Mouse (Mus musculus): ENCODE data around the gene Gm21887.
A peak's percentile ranks its signal among the peaks of the same experiment; 100 is the strongest.
"Not testable (repeated sequence)": the region's sequence is repeated elsewhere in the genome, so short reads cannot be mapped to it uniquely, and the experiment has no call there.

Gene Gm21887

DNA sequence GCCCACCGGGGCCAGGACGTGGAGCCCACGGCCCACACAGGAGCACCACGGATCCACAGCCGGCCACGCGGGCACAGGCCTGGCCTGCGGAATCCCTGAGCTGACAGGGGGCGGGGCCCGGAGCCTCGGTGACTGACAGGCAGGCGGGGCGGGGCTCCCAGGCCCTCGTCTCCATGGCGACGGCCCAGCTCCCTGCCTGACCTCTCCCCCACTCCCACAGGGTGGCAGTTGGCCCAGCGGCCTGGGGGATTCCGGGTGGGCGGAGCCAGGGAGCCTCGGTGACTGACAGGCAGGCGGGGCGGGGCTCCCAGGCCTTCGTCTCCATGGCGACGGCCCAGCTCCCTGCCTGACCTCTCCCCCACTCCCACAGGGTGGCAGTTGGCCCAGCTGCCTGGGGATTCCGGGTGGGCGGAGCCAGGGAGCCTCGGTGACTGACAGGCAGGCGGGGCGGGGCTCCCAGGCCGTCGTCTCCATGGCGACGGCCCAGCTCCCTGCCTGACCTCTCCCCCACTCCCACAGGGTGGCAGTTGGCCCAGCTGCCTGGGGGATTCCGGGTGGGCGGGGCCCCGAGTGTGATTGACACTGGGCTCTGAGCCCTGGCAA lies 11.5 kb upstream of the Gm21887 start:
- peak; percentile 99 to 100 for DNase-seq (ENCODE audit: low spot score in 2 of 2)

DNA sequence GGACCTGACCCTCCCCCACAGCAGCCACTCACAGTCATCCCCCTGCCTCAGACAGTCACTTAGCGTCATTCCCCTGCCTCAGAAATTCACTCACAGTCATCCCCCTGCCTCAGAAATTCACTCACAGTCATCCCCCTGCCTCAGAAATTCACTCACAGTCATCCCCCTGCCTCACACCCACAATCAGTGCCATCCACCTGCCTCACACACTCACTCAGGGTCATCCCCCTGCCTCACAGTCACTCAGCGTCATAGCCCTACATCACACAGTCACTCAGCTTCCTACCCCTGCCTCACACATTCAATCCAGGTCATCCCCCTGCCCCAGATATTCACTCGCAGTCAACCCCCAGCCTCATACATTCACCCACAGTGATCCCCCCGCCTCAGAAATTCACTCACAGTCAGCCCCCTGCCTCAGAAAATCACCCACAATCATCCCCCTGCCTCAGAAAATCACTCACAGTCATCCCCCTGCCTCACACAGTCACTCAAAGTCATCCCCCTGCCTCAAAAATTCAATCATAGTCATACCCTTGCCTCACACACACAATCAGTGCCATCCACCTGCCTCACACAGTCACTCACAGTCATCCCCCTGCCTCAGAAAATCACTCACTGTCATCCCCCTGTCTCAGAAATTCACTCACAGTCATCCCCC lies 10.8 kb upstream of the Gm21887 start:
- DNase-seq (ENCODE audit: low spot score in 2 of 2), result not testable (repeated sequence)

DNA sequence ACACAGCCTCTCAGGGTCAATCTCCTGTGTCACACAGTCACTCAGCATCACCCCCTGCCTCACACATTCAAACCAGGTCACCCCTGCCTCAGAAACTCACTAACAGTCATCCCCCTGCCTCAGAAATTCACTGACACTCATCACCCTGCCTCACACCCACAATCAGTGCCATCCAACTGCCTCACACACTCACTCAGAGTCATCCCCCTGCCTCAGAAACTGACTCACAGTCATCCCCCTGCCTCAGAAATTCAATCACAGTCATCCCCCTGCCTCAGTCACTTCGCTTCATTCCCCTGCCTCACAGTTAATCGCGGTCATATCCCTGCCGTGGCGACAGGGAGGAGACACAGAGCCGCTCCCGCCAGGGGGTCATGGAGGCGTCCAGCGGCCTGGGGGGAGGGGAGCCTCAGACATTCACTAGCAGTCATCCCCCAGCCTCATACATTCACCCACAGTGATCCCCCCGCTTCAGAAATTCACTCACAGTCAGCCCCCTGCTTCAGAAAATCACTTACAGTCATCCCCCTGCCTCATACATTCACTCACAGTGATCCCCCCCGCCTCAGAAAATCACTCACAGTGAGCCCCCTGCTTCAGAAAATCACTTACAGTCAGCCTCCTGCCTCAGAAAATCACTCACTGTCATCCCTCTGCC lies 10.1 kb upstream of the Gm21887 start:
- DNase-seq (ENCODE audit: low spot score in 2 of 2), result not testable (repeated sequence)

DNA sequence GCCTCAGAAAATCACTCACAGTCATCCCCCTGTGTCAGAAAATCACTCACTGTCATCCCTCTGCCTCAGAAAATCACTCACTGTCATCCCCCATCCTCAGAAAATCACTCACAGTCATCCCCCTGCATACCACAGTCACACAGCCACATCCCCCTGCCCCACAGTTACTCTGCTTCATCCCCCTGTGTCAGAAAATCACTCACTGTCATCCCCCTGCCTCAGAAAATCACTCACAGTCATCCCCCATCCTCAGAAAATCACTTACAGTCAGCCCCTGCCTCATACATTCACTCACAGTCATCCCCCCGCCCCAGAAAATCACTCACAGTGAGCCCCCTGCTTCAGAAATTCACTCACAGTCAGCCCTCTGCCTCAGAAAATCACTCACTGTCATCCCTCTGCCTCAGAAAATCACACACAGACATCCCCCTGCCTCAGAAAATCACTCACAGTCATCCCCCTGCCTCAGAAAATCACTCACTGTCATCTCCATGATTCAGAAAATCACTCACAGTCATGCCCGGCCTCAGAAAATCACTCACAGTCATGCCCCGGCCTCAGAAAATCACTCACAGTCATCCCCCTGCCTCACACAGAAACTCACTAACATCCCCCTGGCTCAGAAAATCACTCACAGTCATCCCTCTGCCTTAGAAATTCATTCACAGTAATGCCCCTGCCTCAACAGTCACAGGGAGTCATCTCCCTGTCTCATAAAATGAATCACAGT lies 9.4 kb upstream of the Gm21887 start:
- not testable (repeated sequence) for DNase-seq (ENCODE audit: low spot score in 2 of 2)

DNA sequence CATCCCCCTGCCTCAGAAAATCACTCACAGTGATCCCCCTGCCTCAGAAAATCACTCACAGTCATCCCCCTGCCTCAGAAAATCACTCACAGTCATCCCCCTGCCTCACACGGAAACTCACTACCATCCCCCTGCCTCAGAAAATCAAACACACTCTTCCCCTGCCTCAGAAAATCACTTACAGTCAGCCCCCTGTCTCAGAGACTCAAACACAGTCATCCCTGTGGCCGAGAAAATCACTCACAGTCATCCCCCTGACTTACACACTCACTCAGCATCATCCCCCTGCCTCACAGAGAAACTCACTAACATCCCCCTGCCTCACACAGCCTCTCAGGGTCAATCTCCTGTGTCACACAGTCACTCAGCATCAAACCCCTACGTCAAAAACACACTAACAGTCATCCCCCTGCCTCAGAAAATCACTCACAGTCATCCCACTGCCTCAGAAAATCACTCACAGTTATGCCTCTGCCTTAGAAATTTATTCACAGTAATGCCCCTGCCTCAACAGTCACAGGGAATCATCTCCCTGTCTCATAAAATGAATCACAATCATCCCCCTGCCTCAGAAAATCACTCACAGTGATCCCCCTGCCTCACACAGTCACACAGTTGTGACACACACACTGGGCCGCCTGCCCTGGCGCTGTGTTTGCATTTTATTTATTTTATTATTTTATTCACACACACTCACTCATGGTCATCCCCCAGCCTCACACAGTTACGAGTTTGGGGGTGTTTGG lies 8.6 kb upstream of the Gm21887 start:
- DNase-seq (ENCODE audit: low spot score in 2 of 2), result not testable (repeated sequence)

DNA sequence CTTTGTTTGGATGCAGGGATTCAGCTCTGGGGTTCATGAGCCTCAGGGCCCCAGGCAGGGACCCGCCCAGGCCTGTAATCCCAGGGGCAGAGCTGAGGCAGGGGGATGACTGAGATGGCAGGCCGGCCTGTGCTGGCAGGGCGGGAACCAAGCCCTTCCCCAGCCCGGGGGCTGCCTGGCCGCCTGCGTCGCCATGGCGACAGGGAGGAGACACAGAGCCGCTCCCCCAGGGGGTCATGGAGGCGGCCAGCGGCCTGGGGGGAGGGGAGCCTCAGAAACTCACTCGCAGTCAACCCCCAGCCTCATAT lies 8.1 kb upstream of the Gm21887 start:
- not testable (repeated sequence) for DNase-seq (ENCODE audit: low spot score in 2 of 2)

DNA sequence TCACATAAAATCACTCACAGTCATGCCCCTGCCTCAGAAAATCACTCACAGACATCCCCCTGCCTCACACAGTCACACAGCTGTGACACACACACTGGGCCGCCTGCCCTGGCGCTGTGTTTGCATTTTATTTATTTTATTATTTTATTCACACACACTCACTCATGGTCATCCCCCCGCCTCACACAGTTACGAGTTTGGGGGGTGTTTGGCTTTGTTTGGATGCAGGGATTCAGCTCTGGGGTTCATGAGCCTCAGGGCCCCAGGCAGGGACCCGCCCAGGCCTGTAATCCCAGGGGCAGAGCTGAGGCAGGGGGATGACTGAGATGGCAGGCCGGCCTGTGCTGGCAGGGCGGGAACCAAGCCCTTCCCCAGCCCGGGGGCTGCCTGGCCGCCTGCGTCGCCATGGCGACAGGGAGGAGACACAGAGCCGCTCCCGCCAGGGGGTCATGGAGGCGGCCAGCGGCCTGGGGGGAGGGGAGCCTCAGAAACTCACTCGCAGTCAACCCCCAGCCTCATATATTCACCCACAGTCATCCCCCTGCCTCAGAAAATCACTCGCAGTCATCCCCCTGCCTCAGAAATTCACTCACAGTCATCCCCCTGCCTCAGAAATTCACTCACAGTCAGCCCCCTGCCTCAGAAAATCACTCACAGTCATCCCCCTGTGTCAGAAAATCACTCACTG lies 6.8 kb upstream of the Gm21887 start:
- DNase-seq (ENCODE audit: low spot score in 2 of 2), result not testable (repeated sequence)

DNA sequence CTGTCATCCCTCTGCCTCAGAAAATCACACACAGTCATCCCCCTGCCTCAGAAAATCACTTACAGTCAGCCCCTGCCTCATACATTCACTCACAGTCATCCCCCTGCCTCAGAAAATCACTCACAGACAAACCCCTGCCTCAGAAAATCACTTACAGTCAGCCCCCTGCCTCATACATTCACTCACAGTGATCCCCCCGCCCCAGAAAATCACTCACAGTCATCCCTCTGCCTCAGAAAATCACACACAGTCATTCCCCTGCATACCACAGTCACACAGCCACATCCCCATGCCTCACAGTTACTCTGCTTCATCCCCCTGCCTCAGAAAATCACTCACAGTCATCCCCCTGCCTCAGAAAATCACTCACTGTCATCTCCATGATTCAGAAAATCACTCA lies 5.9 kb upstream of the Gm21887 start:
- not testable (repeated sequence) for DNase-seq (ENCODE audit: low spot score in 2 of 2)

DNA sequence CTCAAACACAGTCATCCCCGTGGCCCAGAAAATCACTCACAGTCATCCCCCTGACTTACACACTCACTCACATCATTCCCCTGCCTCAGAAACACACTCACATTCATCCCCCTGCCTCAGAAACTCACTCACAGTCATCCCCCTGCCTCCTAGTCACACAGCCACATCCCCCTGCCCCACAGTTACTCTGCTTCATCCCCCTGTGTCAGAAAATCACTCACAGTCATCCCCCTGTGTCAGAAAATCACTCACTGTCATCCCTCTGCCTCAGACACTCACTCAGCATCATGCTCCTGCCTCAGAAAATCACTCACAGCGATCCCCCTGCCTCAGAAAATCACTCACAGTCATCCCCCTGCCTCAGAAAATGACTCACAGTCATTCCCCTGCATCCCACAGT lies 5.2 kb upstream of the Gm21887 start:
- DNase-seq (ENCODE audit: low spot score in 2 of 2), result not testable (repeated sequence)

DNA sequence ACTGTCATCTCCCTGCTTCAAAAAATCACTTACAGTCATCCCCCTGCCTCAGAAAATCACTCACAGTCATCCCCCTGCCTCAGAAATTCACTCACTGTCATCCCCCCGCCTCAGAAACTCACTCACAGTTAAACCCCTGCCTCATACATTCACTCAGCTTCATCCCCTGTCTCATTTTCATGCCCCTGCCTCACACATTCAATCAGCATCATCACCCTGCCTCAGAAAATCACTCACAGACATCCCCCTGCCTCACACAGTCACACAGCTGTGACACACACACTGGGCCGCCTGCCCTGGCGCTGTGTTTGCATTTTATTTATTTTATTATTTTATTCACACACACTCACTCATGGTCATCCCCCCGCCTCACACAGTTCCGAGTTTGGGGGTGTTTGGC lies 4.7 kb upstream of the Gm21887 start:
- DNase-seq (ENCODE audit: low spot score in 2 of 2), result not testable (repeated sequence)

DNA sequence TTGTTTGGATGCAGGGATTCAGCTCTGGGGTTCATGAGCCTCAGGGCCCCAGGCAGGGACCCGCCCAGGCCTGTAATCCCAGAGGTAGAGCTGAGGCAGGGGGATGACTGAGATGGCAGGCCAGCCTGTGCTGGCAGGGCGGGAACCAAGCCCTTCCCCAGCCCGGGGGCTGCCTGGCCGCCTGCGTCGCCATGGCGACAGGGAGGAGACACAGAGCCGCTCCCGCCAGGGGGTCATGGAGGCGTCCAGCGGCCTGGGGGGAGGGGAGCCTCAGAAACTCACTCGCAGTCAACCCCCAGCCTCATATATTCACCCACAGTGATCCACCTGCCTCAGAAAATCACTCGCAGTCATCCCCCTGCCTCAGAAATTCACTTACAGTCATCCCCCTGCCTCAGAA lies 4.3 kb upstream of the Gm21887 start:
- DNase-seq (ENCODE audit: low spot score in 2 of 2), result not testable (repeated sequence)

DNA sequence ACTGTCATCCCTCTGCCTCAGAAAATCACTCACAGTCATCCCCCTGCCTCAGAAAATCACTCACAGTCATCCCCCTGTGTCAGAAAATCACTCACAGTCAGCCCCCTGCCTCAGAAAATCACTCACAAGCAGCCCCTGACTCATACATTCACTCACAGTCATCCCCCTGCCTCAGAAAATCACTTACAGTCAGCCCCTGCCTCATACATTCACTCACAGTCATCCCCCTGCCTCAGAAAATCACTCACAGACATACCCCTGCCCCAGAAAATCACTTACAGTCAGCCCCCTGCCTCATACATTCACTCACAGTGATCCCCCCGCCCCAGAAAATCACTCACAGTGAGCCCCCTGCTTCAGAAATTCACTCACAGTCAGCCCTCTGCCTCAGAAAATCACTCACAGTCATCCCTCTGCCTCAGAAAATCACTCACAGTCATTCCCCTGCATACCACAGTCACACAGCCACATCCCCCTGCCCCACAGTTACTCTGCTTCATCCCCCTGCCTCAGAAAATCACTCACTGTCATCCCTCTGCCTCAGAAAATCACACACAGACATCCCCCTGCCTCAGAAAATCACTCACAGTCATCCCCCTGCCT lies 3.7 kb upstream of the Gm21887 start:
- not testable (repeated sequence) for DNase-seq (ENCODE audit: low spot score in 2 of 2)

DNA sequence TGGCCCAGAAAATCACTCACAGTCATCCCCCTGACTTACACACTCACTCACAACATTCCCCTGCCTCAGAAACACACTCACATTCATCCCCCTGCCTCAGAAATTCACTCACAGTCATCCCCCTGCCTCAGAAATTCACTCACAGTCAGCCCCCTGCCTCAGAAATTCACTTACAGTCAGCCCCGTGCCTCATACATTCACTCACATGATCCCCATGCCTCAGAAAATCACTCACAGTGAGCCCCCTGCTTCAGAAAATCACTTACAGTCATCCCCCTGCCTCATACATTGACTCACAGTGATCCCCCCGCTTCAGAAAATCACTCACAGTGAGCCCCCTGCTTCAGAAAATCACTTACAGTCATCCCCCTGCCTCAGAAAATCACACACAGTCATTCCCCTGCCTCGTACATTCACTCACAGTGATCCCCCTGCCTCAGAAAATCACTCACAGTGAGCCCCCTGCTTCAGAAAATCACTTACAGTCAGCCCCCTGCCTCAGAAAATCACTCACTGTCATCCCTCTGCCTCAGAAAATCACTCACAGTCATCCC lies 2.7 kb upstream of the Gm21887 start:
- DNase-seq (ENCODE audit: low spot score in 2 of 2), result not testable (repeated sequence)

DNA sequence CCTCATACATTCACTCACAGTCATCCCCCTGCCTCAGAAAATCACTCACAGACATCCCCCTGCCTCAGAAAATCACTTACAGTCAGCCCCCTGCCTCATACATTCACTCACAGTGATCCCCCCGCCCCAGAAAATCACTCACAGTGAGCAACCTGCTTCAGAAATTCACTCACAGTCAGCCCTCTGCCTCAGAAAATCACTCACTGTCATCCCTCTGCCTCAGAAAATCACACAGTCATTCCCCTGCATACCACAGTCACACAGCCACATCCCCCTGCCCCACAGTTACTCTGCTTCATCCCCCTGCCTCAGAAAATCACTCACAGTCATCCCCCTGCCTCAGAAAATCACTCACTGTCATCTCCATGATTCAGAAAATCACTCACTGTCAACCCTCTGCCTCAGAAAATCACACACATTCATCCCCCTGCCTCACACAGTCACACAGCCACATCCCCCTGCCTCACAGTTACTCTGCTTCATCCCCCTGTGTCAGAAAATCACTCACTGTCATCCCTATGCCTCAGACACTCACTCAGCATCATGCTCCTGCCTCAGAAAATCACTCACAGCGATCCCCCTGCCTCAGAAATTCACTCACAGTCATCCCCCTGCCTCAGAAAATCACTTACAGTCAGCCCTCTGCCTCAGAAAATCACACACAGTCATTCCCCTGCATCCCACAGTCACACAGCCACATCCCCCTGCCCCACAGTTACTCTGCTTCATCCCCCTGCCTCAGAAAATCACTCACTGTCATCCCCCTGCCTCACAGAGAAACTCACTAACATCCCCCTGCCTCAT lies 1.9 kb upstream of the Gm21887 start:
- DNase-seq (ENCODE audit: low spot score in 2 of 2), result not testable (repeated sequence)

DNA sequence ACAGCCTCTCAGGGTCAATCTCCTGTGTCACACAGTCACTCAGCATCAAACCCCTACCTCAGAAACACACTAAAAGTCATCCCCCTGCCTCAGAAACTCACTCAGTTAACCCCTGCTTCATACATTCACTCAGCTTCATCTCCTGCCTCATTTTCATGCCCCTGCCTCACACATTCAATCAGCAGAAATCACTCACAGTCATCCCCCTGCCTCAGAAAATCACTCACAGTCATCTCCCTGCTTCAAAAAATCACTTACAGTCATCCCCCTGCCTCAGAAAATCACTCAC lies 1.3 kb upstream of the Gm21887 start:
- DNase-seq (ENCODE audit: low spot score in 2 of 2), result not testable (repeated sequence)

DNA sequence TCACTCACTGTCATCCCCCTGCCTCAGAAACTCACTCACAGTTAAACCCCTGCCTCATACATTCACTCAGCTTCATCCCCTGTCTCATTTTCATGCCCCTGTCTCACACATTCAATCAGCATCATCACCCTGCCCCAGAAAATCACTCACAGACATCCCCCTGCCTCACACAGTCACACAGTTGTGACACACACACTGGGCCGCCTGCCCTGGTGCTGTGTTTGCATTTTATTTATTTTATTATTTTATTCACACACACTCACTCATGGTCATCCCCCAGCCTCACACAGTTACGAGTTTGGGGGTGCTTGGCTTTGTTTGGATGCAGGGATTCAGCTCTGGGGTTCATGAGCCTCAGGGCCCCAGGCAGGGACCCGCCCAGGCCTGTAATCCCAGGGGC lies 875 bp upstream of the Gm21887 start:
- DNase-seq (ENCODE audit: low spot score in 2 of 2), result not testable (repeated sequence)

DNA sequence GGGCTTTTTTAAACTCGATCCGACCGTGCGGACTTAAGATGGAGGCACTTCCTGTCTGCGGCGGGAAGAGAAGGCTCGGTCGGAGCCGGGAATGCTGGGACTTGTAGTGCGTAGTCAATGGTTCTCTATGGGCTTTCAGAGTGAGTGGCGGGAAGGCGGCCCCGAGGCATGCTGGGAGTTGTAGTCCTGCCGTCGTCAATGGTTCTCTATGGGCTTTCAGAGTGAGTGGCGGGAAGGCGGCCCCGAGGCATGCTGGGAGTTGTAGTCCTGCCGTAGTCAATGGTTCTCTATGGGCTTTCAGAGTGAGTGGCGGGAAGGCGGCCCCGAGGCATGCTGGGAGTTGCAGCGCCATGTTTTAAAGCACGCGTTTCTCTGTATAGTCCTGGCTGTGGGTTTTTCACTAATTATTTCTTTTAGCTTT lies 352 bp downstream of the Gm21887 start:
- peak; percentile 100 for DNase-seq (ENCODE audit: low spot score in 2 of 2)

DNA sequence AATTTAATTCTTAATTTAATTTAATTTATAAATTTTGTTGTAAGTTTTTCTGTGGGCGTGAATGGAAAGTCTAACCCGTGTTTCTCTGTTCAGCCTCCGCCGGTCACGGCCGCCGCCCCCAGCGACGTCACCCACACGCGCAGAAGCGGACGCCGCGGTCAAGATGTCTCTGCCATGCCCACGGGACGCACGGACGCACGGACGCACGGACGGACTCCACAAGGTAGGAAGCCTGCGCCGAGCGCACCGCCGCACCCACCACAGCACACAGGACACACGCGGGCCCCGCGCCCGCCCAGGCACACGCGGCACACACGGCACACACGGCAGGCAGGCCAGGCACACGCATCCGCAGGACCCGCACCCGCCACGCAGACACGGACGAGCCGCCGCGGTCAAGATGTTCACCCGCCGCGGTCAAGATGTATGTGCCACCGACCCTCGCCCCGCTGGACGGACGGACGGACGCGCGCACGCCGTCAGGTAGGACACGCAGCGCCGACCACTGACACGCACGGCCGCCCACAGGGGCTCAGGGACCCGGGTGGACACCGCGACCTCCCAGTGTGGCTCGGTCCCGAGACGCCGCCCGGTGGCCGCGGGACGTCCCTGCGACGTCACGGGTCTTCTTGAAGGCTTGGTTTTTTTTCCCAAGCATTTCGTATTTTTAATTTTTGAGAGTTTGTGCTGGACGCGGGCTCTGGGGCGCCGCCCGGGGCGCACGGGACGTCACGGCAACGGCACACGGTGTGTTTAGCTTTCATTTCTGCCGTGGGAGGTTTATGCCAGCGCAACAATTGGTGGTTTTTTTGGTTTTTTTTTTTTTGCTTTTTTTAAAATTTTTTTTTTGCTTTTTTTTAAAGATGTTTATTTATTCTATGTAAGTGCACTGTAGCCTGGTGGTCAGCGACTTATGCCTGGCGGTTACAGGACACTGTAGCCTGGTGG lies 1.4 kb downstream of the Gm21887 start:
- peak; percentile 80 to 86 for DNase-seq (ENCODE audit: low spot score in 2 of 2)

DNA sequence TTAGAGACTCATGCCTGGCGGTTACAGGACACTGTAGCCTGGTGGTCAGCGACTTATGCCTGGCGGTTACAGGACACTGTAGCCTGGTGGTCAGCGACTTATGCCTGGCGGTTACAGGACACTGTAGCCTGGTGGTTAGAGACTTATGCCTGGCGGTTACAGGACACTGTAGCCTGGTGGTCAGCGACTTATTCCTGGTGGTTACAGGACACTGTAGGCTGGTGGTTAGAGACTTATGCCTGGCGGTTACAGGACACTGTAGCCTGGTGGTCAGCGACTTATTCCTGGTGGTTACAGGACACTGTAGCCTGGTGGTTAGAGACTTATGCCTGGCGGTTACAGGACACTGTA lies 2.0 kb downstream of the Gm21887 start:
- not testable (repeated sequence) for DNase-seq (ENCODE audit: low spot score in 2 of 2)
